Mouse (Mus musculus): Measurements from ENCODE around the gene Slc37a3. TPM values are rescaled to one million over a fixed set of nuclear protein-coding genes. Genes with fewer than 3 reads are reported as not detected.
"Not testable (repeated sequence)": the region's sequence is repeated elsewhere in the genome, so short reads cannot be mapped to it uniquely, and the experiment has no call there.

The Slc37a3 gene
- total RNA-seq (2021) = 10 to 100 TPM; 67.6 to 75.5 TPM
- long read RNA-seq, experiment 1, full-length matches to known transcripts = 33 of 53 reads
- long read RNA-seq, experiment 1, partial matches to known transcripts = 3 of 53 reads
- long read RNA-seq, experiment 1, other reads (novel, unspliced or antisense) = 17 of 53 reads
- long read RNA-seq, experiment 2, full-length matches to known transcripts = 47 of 79 reads
- long read RNA-seq, experiment 2, partial matches to known transcripts = 3 of 79 reads
- long read RNA-seq, experiment 2, other reads (novel, unspliced or antisense) = 29 of 79 reads

- Histone ChIP-seq H3K27ac (peak within 1 kb of the TSS; percentile 95), H3K4me3 (peak within 1 kb of the TSS; percentile 98)
- DNase-seq (ENCODE audit: low spot score in 2 of 2) = peak; percentile 86
- TF ChIP-seq CTCF (conservative IDR thresholded peaks at IDR 0.05) = no peak
These were observed at the start of gene Slc37a3 for GRCm38 (mm10) chr6:39377311-39377827. Slc37a3 (minus strand) TSS chr6:39377675.

- no peak for TF ChIP-seq CTCF (conservative IDR thresholded peaks at IDR 0.05)
- no peak for DNase-seq (ENCODE audit: low spot score in 2 of 2)
- no peak overlapping the region for H3K27ac ChIP-seq
- H3K4me3 ChIP-seq = no peak overlapping the region
These were observed 49.2 kb upstream of the Slc37a3 start for GRCm38 (mm10) chr6:39426725-39427124.

- Histone ChIP-seq H3K4me3 (no peak overlapping the region), H3K27ac (no peak overlapping the region)
- TF ChIP-seq CTCF (conservative IDR thresholded peaks at IDR 0.05) = no peak
- no peak for DNase-seq (ENCODE audit: low spot score in 2 of 2)
These were observed 47.7 kb upstream of the Slc37a3 start for GRCm38 (mm10) chr6:39425181-39425580.

- no peak for TF ChIP-seq CTCF (conservative IDR thresholded peaks at IDR 0.05)
- DNase-seq (ENCODE audit: low spot score in 2 of 2) = no peak
- Histone ChIP-seq H3K4me3 (no peak overlapping the region), H3K27ac (no peak overlapping the region)
These were observed 46.2 kb upstream of the Slc37a3 start for GRCm38 (mm10) chr6:39423686-39424085.

GRCm38 (mm10) chr6:39423130-39423551 is 45.7 kb upstream of the Slc37a3 start:
- no peak for TF ChIP-seq CTCF (conservative IDR thresholded peaks at IDR 0.05)

GRCm38 (mm10) chr6:39420867-39421266 is 43.4 kb upstream of the Slc37a3 start:
- Histone ChIP-seq H3K27ac (0 out of 2 replicates have a peak overlapping the region, but pooled peaks have one; percentile 95), H3K4me3 (no peak overlapping the region)
- no peak for DNase-seq (ENCODE audit: low spot score in 2 of 2)
- TF ChIP-seq CTCF (conservative IDR thresholded peaks at IDR 0.05) = no peak

More at GRCm38 (mm10) chr6:39423130-39423551, 45.7 kb upstream of the Slc37a3 start:
- Histone ChIP-seq H3K27ac (no peak overlapping the region), H3K4me3 (no peak overlapping the region)
- DNase-seq (ENCODE audit: low spot score in 2 of 2) = no peak

GRCm38 (mm10) chr6:39419851-39420721 is 42.6 kb upstream of the Slc37a3 start, which contains the start of gene Mkrn1:
Mkrn1 (minus strand) TSS chr6:39420462.
- TF ChIP-seq CTCF (conservative IDR thresholded peaks at IDR 0.05) = peak; percentile 16; the same call in 1 of the 2 replicates
- peak; percentile 74 to 77 for DNase-seq (ENCODE audit: low spot score in 2 of 2)
- H3K27ac ChIP-seq = peak within 1 kb of the TSS; percentile 95
- peak within 1 kb of the TSS; percentile 80 for H3K4me3 ChIP-seq

- no peak for TF ChIP-seq CTCF (conservative IDR thresholded peaks at IDR 0.05)
- Histone ChIP-seq H3K4me3 (peak overlapping the region; percentile 80), H3K27ac (peak overlapping the region; percentile 95)
- DNase-seq (ENCODE audit: low spot score in 2 of 2) = no peak
These were observed 41.9 kb upstream of the Slc37a3 start for GRCm38 (mm10) chr6:39419386-39419850.

- not testable (repeated sequence) for H3K4me3 ChIP-seq; H3K27ac ChIP-seq; DNase-seq (ENCODE audit: low spot score in 2 of 2)
- peak; percentile 41; the same call in 1 of the 2 replicates for TF ChIP-seq CTCF (conservative IDR thresholded peaks at IDR 0.05)
These were observed 39.2 kb upstream of the Slc37a3 start for GRCm38 (mm10) chr6:39416654-39417053.

- Histone ChIP-seq H3K4me3 (no peak overlapping the region), H3K27ac (peak overlapping the region; percentile 24; the same call in 1 of the 2 replicates)
- peak in 1 of 2 experiments; percentile 75 for DNase-seq (ENCODE audit: low spot score in 2 of 2)
- TF ChIP-seq CTCF (conservative IDR thresholded peaks at IDR 0.05) = peak; percentile 71
These were observed 38.3 kb upstream of the Slc37a3 start for GRCm38 (mm10) chr6:39415762-39416161.

GRCm38 (mm10) chr6:39414106-39414505 is 36.6 kb upstream of the Slc37a3 start:
- DNase-seq (ENCODE audit: low spot score in 2 of 2) = peak; percentile 23 to 26
- peak overlapping the region; percentile 34 for H3K27ac ChIP-seq
- TF ChIP-seq CTCF (conservative IDR thresholded peaks at IDR 0.05) = peak; percentile 75
- H3K4me3 ChIP-seq = no peak overlapping the region

GRCm38 (mm10) chr6:39406480-39406879 is 29.0 kb upstream of the Slc37a3 start:
- H3K27ac ChIP-seq = no peak overlapping the region
- no peak for DNase-seq (ENCODE audit: low spot score in 2 of 2)
- no peak overlapping the region for H3K4me3 ChIP-seq
- TF ChIP-seq CTCF (conservative IDR thresholded peaks at IDR 0.05) = no peak

GRCm38 (mm10) chr6:39403136-39403535 is 25.7 kb upstream of the Slc37a3 start:
- no peak overlapping the region for H3K4me3 ChIP-seq
- TF ChIP-seq CTCF (conservative IDR thresholded peaks at IDR 0.05) = no peak
- no peak for DNase-seq (ENCODE audit: low spot score in 2 of 2)
- no peak overlapping the region for H3K27ac ChIP-seq
